Mouse (Mus musculus) ES-Bruce4 (cell line): ENCODE results near the gene Epb41l1.

ENCODE experiments used
- CTCF ChIP-seq: IDR thresholded peaks from one replicate; pipeline ENCODE4 v1.8.1; 2011; ENCODE audit warnings: low read depth, low read length
- EP300 ChIP-seq: IDR thresholded peaks from 2 replicates; pipeline ENCODE4 v1.6.1; 2011; ENCODE audit warnings: low read depth, low read length; ENCODE audit not compliant: insufficient read depth
- POLR2A ChIP-seq: IDR thresholded peaks from one replicate; pipeline ENCODE4 v1.8.1; 2011; ENCODE audit warnings: low read length; ENCODE audit not compliant: insufficient read depth

- TF ChIP-seq POLR2A (no peak), CTCF (no peak), EP300 (no peak)
Measured at GRCm38 (mm10) chr2:156483204-156483603, 62.5 kb downstream of the Epb41l1 start.
